Mouse (Mus musculus) testis, adult 2 months (tissue): ENCODE results near the gene Ankrd54.

Experiments
- CTCF ChIP-seq: fragments of 200-500 bp; IDR thresholded peaks from 2 replicates; pipeline ENCODE4 v1.5.1; 2012; ENCODE audit warnings: low read depth, mild to moderate bottlenecking, inconsistent platforms, low read length, moderate library complexity; ENCODE audit not compliant: control insufficient read depth, insufficient read depth, insufficient replicate concordance
- POLR2A ChIP-seq: fragments of 200-500 bp; IDR thresholded peaks from 2 replicates; pipeline ENCODE4 v1.6.1; 2012; ENCODE audit warnings: low read depth, mild to moderate bottlenecking, inconsistent platforms, low read length, moderate library complexity; ENCODE audit not compliant: control insufficient read depth

DNA sequence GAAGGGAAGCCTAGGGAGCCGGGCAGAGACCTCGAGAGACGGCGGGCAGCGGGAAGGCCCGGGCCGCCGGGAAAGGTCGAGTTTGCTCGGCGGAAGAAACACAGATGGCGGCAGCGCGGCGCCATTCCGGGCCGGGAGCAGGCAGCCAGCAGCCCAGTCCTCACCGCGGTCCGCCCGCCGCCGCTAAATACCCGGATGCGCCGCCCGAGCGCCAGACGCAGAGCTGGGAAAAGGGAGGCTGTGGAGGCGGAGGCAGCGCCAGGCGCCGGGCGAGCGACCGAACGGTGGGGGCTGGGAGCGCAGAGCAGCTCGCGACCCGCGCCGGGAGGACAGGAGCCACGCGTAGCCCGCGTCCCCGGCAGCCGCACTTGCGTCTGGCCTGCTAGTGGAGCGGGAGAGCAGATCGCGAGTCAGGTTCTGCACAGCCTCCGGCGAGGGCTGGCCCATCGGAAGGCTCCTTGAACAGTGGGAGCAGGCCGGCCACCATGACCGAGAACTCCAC is 34.4 kb downstream of the Ankrd54 start, which contains the start of gene H1f0:
- TF ChIP-seq CTCF (0 out of 2 replicates have a peak, but pooled peaks have one; percentile 6), POLR2A (peak; percentile 90)
